ENCODE assay signal across 8 mouse cellular contexts in the genomic region with DNA sequence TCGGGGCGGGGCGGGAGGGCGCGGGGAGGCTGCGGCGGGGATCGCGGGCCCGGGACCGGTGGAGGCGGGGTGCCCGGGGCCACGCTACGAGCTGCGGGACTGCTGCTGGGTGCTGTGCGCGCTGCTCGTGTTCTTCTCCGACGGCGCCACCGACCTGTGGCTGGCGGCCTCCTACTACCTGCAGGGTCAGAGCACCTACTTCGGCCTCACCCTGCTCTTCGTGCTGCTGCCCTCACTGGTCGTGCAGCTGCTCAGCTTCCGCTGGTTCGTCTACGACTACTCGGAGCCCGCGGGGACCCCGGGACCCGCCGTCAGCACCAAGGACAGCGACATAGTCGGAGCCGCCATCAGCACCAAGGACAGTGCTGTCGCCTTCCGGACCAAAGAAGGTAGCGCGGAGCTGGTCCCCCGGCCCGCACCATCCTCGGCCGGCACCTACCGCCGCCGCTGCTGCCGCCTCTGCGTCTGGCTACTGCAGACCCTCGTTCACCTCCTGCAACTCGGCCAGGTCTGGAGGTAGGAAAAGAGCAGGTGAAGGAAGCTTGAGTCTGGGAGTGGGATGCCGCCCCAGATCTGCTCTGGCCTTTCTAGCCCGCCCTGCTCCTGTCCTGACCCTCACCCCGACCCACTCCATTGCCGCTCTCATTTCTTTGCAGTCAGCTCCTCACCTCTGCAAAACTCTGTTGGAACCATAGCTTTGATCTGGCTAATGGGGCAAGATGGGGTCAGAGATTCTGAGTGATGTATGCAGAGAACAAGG. TPM values are rescaled to one million over a fixed set of nuclear protein-coding genes. Genes with fewer than 3 reads are reported as not detected.
DNase-seq lines count a peak whose midpoint lies in the region; ATAC-seq and TF ChIP-seq lines count a peak whose summit lies in the region.

No protein-coding gene starts in this region.

- TF ChIP-seq EP300 in stomach, postnatal 0 days (optimal IDR thresholded peaks at IDR 0.05), result no peak

- no peak overlapping the region for H3K9ac ChIP-seq in liver, embryonic 11.5 days (ENCODE audit: low read depth, low read length)
- H3K9ac ChIP-seq in stomach, postnatal 0 days (ENCODE audit: low read length), result no peak overlapping the region

- 3% methylated on average over 54 of the region's 58 CpGs for WGBS in liver, embryonic 11.5 days
- WGBS in stomach, postnatal 0 days, result 2% methylated on average over 43 of the region's 58 CpGs

- peaks cover 5% of the 10 kb centered on the region; the same call in 1 of the 2 replicates for H3K4me1 ChIP-seq in liver, embryonic 11.5 days (replicated peaks; ENCODE audit: control insufficient read depth, insufficient read depth, low read length)
- no peaks in the 10 kb centered on the region; the same call in 1 of the 2 replicates for H3K4me1 ChIP-seq in stomach, postnatal 0 days (replicated peaks; ENCODE audit: control insufficient read depth, insufficient read depth)

- H3K9me3 ChIP-seq in liver, embryonic 11.5 days (ENCODE audit: control insufficient read depth, low read length), result no peaks in the 10 kb centered on the region
- H3K9me3 ChIP-seq in stomach, postnatal 0 days (ENCODE audit: control insufficient read depth, low read length), result no peaks in the 10 kb centered on the region

- TF ChIP-seq CTCF in stomach, postnatal 0 days (IDR thresholded peaks at IDR 0.05; ENCODE audit: low read depth), result peak; percentile 25; the same call in 1 of the 2 replicates

- H3K27me3 ChIP-seq in liver, embryonic 11.5 days (replicated peaks; ENCODE audit: control insufficient read depth, insufficient read depth, low read length), result peaks cover 59% of the 10 kb centered on the region
- H3K27me3 ChIP-seq in stomach, postnatal 0 days (ENCODE audit: control insufficient read depth, insufficient read depth, low read length), result peaks cover 10% of the 10 kb centered on the region; the same call in 1 of the 2 replicates

- H3K4me3 ChIP-seq in liver, embryonic 11.5 days (ENCODE audit: low read depth, low read length), result peak overlapping the region; percentile 46
- H3K4me3 ChIP-seq in stomach, postnatal 0 days (ENCODE audit: low read depth, low read length), result peak overlapping the region; percentile 31

- no peaks in the 10 kb centered on the region for H3K36me3 ChIP-seq in liver, embryonic 11.5 days (ENCODE audit: control insufficient read depth, insufficient read depth, low read length)
- H3K36me3 ChIP-seq in stomach, postnatal 0 days (ENCODE audit: control insufficient read depth, insufficient read depth, low read length), result no peaks in the 10 kb centered on the region

- peak overlapping the region; percentile 84 for H3K4me2 ChIP-seq in liver, embryonic 11.5 days
- peak overlapping the region; percentile 56 for H3K4me2 ChIP-seq in stomach, postnatal 0 days (replicated peaks; ENCODE audit: low read depth)

- DNase-seq in cerebellum, adult 11 months, result peak; percentile 52
- DNase-seq in cerebellum, adult 18-20 months, result no peak
- DNase-seq in cerebellum, adult 9-10 months, result peak; percentile 54
- DNase-seq in gastrocnemius, adult 8-10 months (ENCODE audit: low spot score in 2 of 2), result peak; percentile 29 to 39
- DNase-seq in hindlimb bud, embryonic 11.5 days (ENCODE audit: extremely low spot score, low read depth, low spot score), result peak; percentile 46
- peak; percentile 91 for DNase-seq in liver, embryonic 11.5 days (ENCODE audit: low spot score)
- DNase-seq in stomach, postnatal 0 days (ENCODE audit: low spot score), result peak; percentile 82

- peak; percentile 45; the same call in 1 of the 2 replicates for ATAC-seq in liver, embryonic 11.5 days (replicated peaks; ENCODE audit: low FRiP score)
- peak; percentile 85 for ATAC-seq in monocyte, adult 5-6 weeks (replicated peaks; ENCODE audit: insufficient number of reproducible peaks, low FRiP score, low TSS enrichment, poor library complexity, severe bottlenecking)
- ATAC-seq in stomach, postnatal 0 days (ENCODE audit: low FRiP score, low TSS enrichment), result peak; percentile 67

- H3K27ac ChIP-seq in liver, embryonic 11.5 days (ENCODE audit: low read depth, low read length), result no peak overlapping the region
- H3K27ac ChIP-seq in stomach, postnatal 0 days (replicated peaks), result no peak overlapping the region

RNA-seq across cellular contexts. Expression of a gene that starts 0.6 kb away (rescaled TPM):
- total RNA-seq in gastrocnemius, adult 8-10 months (2022), result not detected
- polyA plus RNA-seq in liver, embryonic 11.5 days (2014; fragmentation: Nextera tagmentation; extraction: Ambion mirVana), result not detected in 2 replicates
- total RNA-seq in monocyte, adult 5-6 weeks (2017), result not detected in 3 replicates
- polyA plus RNA-seq in stomach, postnatal 0 days (2015; fragmentation: Nextera tagmentation; extraction: Ambion mirVana), result 0.04 TPM in 1 of 2 replicates, not detected in the other

RNA-seq across cellular contexts. Expression of a gene that starts 17.0 kb away (rescaled TPM):
- 10 to 100 TPM; 71.5 to 83.6 (median 81.3) TPM for total RNA-seq in gastrocnemius, adult 8-10 months (2022)
- 65.0 and 69.5 TPM in 2 replicates for polyA plus RNA-seq in liver, embryonic 11.5 days (2014; fragmentation: Nextera tagmentation; extraction: Ambion mirVana)
- total RNA-seq in monocyte, adult 5-6 weeks (2017), result 38.7 to 88.5 TPM (median 51.6 TPM) in 3 replicates
- polyA plus RNA-seq in stomach, postnatal 0 days (2015; fragmentation: Nextera tagmentation; extraction: Ambion mirVana), result 66.0 and 66.8 TPM in 2 replicates

RNA-seq across cellular contexts. Expression of a gene that starts 33.5 kb away (rescaled TPM):
- total RNA-seq in gastrocnemius, adult 8-10 months (2022), result 1 to 10 TPM; 2.6 to 3.3 (median 2.8) TPM
- polyA plus RNA-seq in liver, embryonic 11.5 days (2014; fragmentation: Nextera tagmentation; extraction: Ambion mirVana), result 1.5 and 2.0 TPM in 2 replicates
- not detected in 3 replicates for total RNA-seq in monocyte, adult 5-6 weeks (2017)
- 1.1 and 1.2 TPM in 2 replicates for polyA plus RNA-seq in stomach, postnatal 0 days (2015; fragmentation: Nextera tagmentation; extraction: Ambion mirVana)

Comparison
In these comparisons a context has a peak if more than half of its experiments do, and no peak if none do; other contexts are left out.
1. DNase-seq: peak in cerebellum, adult 11 months (single experiment), cerebellum, adult 9-10 months (single experiment), gastrocnemius, adult 8-10 months (2 of 2), hindlimb bud, embryonic 11.5 days (single experiment), liver, embryonic 11.5 days (single experiment) and stomach, postnatal 0 days (single experiment); none in cerebellum, adult 18-20 months (0 of 2).
2. Peak in every context shown above with its lines, with median percentiles within 50 percentile points of each other: ATAC-seq.